Mouse (Mus musculus): ENCODE measurements at regions not wholly inside any gene's neighbourhood (a gene's known extent, or its start where the extent isn't known, plus 50 kb on each side); places are given as distances from the start of the nearest gene placed in this dataset.

- TF ChIP-seq MAX (IDR thresholded peaks at IDR 0.05; ENCODE audit: low read length) = no peak
- no peak for TF ChIP-seq NRF1 (IDR thresholded peaks at IDR 0.05; ENCODE audit: low read depth, low read length)
- no peak for TF ChIP-seq CTCF (conservative IDR thresholded peaks at IDR 0.05 in 1 of 2, IDR thresholded peaks at IDR 0.05 in 1 of 2; ENCODE audit: low read depth in 2 of 2, low read length in 2 of 2)
- TF ChIP-seq POLR2A (IDR thresholded peaks at IDR 0.05; ENCODE audit: low read depth, low read length) = no peak
Observed at GRCm38 (mm10) chr8:81097076-81097819, 82.5 kb upstream of the Usp38 start.
